Mouse (Mus musculus) liver, embryonic 14.5 days (tissue): ENCODE results near the gene Hoxb1.

Source experiments
- CTCF ChIP-seq: IDR thresholded peaks from 2 replicates; pipeline ENCODE4 v1.5.1; 2016; ENCODE audit warnings: antibody characterized with exemption, low read depth, control low read depth
- EP300 ChIP-seq: IDR thresholded peaks from 2 replicates; pipeline ENCODE4 v1.6.1; 2016; ENCODE audit warnings: antibody characterized with exemption, low read depth

GRCm38 (mm10) chr11:96353522-96353841 is 12.1 kb upstream of the Hoxb1 start:
- TF ChIP-seq EP300 (no peak), CTCF (no peak)
